Mouse (Mus musculus): Measurements from ENCODE around the gene Gfy.
A peak's percentile ranks its signal among the peaks of the same experiment; 100 is the strongest.

The Gfy gene

DNA sequence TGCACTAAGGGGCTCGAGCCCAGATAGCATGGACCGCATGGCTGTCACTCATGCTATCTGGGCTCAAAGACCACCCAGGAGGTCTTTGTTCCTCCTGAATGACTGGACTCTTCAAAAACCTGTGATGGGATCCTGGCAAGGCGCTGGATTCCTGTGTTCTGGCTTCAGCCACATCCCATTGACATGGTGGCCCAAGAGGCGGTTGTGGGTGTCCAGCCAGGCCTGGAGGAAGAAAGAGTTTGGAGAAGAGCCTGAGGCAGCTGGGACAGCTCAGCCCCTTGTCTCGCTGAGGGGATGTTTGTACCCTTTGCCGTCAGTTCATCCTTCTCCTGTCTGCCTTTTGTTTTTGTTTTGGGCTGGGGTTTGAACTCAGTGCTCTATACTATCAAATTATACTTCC is 29.8 kb downstream of the Gfy start:
- DNase-seq (ENCODE audit: low read depth, low spot score) = no peak

DNA sequence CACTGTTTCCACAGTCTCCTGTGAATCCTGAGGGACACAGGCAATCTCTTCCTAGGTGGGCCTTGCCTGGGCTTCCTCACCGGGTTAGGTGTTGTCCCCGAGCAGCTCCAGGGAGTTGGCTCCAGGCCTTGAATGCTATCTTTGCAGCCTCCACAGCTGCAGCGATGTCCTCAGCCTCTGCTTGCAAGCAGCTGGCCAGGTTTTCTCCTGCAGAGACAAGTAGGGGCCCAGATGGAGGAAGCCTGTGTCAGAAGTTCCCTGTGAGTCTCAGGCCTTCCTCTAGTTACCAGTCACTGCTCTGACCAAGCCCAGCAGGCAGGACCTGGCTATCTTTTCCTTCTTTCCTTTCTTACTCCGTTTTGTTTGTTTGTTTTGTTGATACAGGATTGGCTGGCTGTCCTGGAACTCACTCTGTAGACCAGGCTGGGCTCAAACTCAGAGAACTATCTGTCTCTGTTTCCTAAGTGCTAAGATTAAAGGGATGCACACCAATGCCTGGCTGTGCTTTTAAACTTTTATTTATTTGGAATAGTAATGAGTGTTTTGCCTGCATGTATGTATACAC is 30.8 kb downstream of the Gfy start:
- no peak for DNase-seq (ENCODE audit: low read depth, low spot score)

DNA sequence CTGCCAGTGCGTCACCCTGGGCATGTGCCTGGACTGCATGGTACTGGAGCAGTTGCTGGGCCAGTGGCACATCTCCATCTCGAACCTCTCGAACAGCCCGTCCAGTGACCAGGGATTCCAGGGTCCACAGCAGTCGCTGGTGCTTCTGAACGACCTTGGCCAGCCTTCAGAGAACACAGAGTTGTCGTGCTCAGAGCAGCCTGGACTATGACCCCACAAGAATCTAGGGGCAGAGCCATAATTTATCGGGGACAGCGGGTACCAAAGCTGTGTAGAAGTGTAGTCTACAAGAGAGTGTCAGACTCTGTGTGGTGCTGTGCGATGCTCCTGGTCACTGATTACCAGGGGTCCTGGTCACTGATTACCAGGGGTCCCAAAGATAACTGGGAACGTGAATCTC is 31.5 kb downstream of the Gfy start:
- DNase-seq (ENCODE audit: low read depth, low spot score) = no peak

DNA sequence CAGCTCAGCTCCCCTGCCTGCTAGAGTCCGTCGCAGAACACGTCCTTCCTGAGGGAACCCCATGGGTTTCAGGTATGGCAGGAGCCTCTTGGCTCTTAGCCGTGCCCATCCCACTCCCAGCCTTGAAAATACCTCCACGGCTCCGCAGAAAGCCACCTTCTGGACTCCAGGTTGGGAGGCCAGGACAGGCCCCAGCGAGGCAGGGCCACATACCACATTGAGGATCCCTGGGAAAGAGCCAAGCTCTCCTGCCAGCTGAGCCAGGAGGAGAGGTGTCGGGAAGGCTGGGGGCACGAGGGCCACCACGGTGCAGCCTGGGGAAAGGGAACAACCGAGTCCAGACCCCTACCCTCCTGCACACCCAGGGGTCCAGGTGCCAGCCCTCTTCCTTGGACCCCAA is 32.1 kb downstream of the Gfy start:
- no peak for DNase-seq (ENCODE audit: low read depth, low spot score)

DNA sequence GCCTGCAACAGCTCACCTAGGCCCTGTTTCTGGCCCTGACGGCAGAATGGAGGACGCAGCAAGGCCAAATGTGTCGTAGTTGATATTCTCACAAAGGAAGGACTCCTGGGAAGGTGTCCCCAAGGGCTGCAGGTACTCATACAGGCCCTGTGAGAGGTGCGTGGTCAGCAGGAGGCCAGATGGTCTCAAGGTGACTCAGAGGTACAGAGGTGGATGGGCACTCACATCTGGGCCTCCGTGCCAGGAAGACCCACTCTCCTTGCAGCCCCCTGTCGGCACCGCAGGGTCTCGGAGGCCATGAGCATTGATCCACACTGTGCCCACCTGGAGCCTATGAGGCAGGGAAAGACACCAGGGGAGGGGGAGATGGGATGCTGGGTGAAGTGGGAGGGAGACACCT is 33.9 kb downstream of the Gfy start:
- no peak for DNase-seq (ENCODE audit: low read depth, low spot score)

DNA sequence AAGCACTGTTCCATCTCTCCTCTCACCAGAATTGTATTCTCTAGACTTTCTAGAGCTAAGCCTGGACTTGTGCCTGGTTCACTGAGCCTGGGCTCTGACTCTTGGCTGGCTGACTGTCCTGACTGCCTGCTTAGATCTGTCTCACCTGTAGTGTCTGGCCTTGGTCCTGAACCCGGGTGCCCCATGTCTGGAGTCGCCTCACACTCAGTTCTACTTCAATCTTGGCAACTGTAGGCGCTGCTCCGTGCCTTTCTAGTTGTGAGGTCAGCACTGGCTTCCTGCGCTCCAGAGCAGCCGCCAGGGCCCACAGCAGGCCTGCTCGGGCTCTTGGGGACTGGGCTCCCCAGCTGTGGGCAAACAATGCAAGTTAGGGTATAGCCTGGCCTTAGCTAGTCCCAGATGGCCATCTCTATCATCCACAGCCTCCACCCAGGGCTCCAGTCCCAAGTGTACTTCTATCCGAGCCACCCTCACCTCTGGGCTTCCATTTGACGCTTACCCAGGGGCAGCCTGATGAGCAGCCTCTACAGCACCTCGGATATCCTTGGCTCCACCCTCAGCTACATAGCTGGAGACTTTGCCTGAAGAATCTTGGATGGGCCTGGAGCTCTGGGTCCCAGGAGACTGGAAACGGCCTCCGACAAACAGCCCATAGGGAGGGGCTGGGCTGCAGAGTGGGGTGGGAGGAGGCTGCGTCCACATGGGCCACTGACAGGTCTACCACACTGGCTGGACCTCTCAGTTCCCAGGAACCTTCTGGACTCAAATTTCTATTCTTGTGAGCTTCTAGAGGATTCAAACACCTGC is 34.8 kb downstream of the Gfy start:
- DNase-seq (ENCODE audit: low read depth, low spot score) = no peak

DNA sequence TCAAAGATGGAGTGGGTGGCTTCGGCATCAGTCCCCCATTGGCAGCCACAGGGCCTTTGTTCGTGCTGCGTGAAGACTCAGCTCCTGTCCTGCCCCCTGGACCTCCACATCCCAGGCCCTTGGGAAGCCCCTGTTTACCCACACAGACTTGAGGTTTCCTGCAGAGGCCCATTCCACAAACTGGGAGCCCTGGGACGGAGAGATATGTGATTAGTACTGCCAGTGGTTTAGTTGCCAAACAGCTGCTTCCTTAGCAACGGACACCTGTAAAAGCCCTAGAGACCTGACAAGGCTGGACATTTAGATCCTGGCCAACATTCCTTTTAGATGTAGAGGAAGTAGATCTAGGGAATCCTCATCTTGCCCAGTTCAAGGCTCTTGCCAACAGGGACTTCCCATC is 37.5 kb downstream of the Gfy start:
- no peak for DNase-seq (ENCODE audit: low read depth, low spot score)

DNA sequence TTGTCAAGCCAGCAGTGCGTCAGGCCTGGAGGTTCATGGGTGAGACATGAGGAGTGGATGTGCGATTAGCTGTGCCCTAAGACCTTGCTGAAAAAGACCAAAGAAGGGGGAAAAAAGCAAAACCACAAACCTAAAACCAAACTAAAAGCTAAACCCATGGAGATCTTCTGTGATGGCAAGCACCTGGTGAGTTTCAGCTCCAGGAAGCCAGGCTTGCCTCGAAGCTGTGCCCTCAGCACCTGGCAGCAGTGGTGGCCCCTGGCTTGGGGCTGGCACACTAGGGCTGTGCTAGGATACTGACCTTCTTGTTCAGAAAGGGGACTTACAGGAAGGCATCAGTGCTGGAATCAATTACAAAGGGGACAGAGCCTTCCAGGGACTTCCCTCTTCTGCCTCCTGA is 38.0 kb downstream of the Gfy start:
- DNase-seq (ENCODE audit: low read depth, low spot score) = no peak

DNA sequence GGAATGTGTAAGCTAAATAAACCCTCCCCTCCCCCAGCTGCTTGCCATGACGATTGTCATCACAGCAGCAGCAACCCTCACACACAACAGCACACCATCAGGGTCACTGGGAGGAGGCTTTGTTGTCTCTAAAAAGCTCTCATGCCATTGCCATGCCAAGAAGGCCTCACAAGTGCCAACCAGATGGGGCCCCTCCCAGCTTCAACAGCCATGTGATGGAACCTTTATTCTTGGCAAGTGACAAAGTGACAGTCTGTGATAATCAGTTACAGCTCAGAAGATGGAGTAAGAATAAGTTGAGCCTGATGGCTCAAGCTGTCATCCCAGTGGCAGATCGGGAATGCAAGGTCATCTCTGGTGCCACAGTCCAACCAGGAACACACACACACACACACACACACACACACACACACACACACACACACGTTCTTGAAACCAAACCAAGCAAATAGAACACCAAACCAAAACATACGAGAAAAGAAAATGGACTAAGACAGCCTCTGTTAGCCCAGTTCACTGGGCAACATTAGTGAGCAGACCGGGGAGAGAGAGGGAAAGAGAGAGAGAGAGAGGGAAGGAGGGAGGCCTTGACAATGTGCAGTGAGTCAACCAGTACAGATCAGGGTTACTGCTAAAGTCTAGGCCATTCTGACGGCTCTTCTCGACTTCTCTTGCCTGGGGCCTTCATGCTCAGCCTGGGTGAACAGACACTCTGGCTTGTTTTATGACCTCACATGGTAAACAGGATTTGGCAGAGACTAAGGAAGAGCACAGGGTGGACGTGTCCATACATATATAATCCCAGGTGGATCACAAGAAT is 39.3 kb downstream of the Gfy start:
- DNase-seq (ENCODE audit: low read depth, low spot score) = no peak

DNA sequence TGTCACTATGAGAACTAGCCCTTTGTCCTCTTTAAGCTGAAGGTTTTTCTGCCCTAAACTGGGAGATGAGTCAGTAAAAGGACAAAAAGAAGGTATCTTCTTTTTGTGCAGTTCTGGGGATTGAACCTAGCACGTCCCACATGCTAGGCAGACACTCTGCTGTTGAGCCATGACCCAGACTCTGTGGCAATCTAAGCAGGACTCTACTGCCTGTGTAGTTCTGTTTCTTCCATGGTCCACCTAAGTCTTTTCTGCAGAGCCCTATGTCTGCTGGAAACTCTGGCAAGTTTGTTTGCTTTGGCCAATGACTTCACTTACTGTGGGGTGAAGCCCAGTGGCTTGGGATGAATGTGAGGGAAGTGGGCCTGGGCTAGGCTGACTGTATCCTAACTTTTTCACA is 41.0 kb downstream of the Gfy start:
- DNase-seq (ENCODE audit: low read depth, low spot score) = no peak

DNA sequence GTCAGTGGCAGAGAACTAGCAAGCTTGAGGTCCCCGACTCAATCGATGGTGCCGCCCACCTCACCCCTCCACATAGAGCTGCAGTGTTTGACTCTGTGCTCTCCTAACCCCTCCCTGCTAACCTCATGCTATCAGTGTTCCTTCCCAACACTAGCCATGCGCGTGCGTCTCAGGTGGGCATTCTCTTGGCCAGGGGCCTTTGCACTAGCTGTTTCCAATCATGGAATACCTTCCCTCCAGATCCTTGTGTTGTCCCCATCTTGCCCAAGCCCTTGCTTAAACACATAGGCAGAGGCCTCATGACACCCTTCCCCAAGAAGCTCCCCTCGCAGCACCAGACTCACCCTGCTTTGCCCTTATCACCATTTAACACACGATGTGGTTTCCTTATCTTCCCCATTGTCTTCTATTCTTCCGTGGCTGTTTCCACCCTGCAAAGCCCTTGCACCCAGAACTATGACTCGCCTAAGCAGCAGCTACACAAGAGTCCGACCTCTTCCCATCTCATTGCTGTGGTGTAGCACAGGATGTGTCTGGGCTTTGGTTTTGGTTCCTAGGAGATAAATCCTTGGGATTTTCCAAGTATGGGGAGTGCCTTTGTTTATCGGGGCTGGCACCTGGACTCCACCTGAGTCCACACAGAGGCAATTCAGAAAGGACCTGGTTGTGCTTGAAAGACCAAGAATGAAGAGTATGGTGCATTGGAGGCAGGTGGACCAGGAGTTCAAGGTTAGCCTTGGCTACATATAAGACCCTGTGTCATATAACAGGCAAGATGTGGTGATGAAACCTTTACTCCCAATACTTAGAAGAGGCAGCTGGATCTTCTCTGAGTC is 42.0 kb downstream of the Gfy start:
- DNase-seq (ENCODE audit: low read depth, low spot score) = no peak

DNA sequence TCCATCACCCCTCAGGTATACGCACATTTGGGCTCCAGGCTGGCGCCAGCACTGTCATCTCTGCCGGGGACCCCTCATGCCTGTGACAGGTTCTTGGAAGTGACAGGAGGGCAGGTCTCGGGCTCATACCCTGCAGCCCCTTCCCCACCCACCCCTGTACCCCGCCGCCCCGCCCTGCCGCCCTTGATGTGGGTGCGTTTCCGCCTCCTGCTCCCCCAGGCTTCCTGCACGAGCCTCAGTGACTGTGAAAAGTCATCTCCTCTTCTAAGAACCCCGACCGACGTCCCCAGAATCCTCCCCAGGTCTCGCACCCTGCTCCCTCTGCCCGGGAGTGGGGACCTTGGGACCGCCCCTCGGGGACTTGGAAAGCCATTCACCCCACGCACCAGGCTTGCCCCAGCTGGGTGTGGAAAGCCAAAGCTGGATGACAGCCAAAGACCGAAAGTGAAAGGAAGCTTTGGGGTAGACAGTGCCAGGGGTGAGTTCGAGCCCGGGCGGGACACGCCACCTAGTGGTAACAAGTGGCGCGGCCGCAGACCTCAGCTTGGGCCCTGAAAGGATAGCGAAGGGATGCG is 43.3 kb downstream of the Gfy start, which contains the start of the genes Gm45713 and Flt3l:
Gene Gm45713 (minus strand): TSS at position 239 of the 575 bp plus-strand sequence.
Gene Flt3l (minus strand): TSS at position 440 of the 575 bp plus-strand sequence.
- peak; percentile 50 for DNase-seq (ENCODE audit: low read depth, low spot score)

DNA sequence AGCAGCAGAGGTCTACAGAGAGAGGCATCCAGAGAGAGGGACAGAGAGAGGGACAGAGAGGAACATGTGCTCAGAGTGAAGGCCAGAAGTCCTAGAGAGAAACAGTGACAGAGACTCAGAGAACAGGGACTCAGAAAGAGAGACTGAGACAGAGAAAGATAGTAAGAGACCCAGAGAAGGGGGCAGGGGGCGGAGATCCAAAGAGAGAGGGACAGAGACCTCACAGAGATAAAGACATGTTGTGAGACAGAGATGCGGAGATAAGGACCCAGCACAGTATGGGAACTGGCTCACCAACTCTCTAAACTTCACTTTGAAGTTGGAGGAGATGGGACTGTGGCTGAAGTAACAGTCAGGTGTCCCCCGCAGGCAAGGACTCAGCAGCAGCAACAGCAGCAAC is 44.0 kb downstream of the Gfy start:
- DNase-seq (ENCODE audit: low read depth, low spot score) = no peak

DNA sequence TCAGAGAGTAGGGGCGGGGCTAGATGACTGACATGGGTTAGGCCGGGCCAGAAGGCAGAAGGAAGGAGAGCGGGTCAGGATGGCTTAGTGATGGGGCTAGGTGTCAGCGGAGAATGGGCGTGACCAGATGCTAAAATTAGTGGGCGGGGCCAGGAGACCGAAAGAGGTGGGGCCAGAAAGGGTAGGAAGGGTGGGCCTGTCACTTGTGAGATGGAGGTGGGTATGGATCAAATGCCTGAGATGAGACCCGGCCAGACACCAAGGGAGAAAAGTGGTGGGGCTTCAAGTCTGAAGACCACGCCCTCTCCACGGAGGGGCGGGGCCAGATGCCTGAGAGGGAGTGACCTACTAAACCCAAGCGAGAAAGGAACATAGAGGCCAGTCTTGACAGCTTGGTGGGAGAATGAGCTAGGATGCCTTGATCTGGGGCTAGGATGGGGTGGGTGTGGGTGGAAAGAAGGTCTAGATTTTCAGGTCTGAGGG is 44.8 kb downstream of the Gfy start:
- no peak for DNase-seq (ENCODE audit: low read depth, low spot score)

DNA sequence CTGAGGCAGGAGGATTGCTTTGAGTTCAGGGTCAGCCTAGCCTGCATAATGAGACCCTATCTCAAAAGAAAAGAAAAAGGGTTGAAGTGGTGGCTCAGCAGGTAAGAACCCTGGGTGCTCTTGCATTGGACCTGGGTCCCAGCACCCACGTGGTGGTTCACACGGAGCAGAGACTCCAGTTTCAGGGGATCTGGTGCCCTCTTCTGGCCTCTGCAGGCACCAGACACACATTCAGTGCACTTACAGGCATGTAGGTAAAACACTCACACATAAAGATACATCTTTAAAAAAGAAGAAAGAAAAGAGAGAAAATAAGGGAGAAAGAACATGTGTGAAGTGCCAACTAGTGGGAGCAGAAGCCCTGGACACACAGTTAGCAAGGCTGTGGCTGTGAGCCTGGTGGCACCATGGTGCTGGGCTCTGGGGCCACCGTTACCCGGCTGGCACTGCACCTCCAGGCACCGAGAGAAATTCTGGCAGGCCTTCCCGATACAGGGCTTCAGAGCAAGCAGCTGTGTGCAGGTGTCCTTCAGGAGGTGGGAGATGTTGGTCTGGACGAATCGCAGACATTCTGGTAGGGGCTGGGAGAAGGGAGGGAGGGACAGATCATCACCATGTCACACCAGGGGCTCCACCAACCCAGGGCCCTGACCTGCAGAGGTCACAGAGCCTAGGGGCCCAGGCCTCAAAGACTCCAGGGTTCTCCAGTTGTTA is 45.8 kb downstream of the Gfy start:
- no peak for DNase-seq (ENCODE audit: low read depth, low spot score)

DNA sequence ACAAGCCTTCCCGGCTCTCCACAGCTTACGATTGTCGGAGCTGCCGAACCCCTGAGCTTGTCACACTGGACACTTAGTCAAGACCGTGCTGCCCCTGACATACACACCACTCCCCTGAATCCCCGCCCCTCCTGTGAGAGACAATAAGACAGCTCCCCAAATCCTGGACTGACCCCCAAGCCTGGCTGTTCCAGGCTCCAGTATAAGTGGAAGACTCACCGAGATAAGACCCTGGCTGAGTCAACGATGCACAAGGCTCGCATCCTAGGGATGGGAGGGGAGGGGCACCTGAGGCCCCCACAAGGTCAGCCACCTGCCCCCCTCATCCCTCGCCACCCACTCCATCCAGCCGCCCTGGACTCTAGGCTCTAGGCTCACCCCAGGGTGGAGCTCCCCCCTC is 47.5 kb downstream of the Gfy start:
- DNase-seq (ENCODE audit: low read depth, low spot score) = no peak

DNA sequence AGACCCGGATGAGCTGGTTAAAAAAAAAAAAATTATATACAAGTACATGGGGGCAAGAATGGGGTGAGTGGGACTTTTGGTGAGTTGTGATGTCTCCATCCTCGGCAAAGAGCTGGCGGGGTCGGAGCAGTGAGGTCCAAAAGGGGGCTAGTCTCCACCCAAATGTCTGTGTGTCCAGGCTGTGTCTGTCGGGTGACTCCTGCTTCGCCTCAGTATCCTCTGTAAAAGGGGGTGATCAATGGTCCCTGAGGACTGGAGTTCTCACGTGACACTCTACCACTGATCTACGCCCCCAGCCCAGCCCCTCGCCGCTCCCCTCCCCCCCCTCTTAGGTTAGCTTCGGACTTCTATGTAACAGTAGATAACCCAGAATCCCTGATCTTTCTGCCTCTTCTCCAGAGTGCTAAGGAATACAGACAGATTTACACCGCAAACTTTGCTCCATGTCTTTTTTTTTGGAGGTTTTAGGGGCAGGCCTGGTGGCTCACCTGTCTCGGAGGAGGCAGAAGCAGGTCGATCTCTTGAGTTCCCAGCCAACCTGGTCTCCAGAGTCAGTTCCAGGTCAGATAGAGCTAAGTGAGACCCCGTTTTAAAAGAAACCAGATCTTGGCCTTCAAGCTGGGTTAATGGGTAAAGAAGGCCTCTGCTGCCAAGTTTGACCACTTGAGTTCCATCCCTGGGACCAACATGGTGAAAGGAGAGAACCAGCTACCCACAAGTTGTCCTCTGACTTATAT is 49.4 kb downstream of the Gfy start:
- DNase-seq (ENCODE audit: low read depth, low spot score) = no peak

DNA sequence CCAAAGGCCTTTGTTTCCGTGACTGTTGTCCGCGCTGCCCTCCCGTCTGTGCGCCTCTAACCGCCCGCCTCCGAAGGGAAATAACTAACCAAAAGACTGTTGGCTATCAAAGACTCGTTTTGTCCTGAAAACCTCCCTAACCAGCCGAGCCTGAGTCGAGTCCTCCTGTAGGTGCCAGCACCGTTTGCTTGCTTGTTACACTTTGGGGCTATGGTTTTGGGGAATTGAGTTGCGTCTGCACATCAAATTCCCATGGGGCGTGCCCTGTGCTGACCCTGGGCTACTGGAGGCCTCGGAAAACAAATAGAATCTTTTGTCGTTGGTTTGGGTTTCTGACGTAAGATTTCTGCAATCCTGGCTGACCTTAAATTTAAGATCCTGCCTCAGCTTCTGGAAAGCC is 50.1 kb downstream of the Gfy start:
- no peak for DNase-seq (ENCODE audit: low read depth, low spot score)

DNA sequence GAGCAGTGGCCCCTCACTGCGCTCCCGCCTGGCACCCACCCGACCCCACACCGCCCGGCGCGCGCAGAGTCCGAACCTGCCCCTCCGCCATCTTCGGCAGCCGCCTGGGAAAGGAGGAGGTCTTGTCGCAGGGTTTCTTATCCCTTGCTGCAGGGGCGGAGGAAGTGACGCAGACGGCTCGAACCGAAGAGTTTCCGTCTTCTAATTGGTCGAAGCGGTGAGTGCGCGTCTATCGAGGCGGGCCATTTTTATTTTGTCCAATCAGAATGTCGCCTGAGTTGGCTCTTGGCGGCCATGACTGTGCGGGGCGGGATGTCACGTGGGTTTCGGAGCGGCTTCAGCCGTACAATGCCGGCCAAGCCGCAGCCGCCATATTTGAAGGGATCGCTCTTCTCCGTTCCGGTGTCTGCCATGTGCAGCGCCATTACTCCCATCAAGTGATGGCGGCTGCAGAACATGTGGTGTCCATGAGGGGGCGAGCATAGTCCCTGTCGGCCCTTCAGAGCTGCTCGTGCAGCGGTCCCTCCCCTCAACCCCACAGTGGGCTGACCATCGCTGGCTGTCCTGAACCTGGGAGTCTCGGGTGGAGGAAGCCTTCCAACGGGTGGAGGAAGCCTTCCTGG is 50.6 kb downstream of the Gfy start, which contains the start of gene Rpl13a:
Gene Rpl13a (minus strand): TSS at position 138 of the 623 bp plus-strand sequence.
- peak; percentile 99 for DNase-seq (ENCODE audit: low read depth, low spot score)

Measured in retina, adult 2 months (tissue).